Mouse (Mus musculus) right cerebral cortex, adult 2 months (tissue): Measurements from ENCODE around the gene Tomm40.

Experiments used
- DNase-seq, 2 experiments: peaks; one replicate each; pipeline ENCODE4 v3.0.0; 2021 to 2022; ENCODE audit warnings: low spot score in 2 of 2

The Tomm40 gene

DNA sequence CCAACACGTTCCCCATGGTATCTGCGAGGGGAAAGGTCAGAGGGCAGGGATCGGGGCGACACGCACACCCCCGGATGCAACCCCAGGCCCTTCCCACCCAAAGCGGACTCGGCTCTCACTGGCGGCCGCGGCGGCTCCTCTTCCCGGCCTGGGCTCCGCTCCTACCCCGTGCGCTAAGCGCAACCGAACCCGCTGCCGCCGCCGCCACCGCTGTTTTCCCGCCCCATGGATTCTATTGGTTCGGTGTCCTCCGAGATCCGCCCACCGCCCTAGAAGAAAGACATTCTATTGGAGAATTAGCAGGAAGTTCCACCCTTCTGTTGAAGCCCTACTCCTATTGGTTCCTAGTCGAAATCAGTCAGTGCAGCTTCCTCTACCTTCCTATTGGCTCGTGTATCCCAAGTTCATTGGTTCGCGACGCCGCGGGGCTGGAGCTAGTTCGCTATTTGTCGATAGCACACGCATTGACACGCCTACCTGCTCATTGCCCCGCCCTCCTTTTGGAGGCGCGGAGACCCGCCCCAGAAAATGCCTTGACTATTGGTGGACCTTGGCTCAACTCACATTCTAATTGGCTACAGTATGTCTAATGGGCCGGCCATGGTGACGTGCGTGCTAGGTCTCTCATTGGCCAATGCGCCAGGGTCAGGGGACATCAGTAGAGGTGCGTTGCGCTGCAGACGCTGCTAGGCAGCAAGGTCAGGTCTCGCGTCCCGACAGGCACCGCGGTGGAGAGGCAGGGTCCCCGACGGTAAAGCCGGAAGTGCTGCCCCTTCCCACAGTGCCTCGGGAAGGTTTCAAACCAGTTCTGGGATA is at the start of gene Tomm40:
Tomm40 (minus strand) TSS at position 200 of the 816 bp plus-strand sequence.
- DNase-seq = peak; percentile 99 to 100

GRCm38 (mm10) chr7:19764581-19764980 is 49.3 kb upstream of the Tomm40 start:
- no peak for DNase-seq

GRCm38 (mm10) chr7:19763829-19764477 is 48.7 kb upstream of the Tomm40 start:
- DNase-seq = no peak

DNA sequence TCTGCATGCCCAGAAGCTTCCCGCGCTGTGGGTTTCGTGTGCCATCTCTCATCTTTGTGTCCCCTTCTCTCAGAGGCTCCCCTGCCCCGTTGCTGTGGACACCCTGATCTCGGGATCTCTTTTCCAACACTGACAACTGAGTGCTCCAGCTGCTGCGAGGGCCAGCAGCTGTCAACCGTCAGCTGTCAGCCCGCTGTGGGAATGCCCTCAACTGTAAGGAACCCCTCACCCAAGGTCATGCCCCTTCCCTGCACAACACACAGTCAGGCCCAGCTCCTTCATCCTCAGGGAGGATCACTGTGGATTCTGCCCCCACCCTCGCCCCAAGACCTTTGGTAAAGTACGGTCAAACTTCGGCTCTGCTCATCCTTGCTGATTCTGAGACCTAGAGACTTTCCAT is 47.0 kb upstream of the Tomm40 start:
- DNase-seq = no peak

DNA sequence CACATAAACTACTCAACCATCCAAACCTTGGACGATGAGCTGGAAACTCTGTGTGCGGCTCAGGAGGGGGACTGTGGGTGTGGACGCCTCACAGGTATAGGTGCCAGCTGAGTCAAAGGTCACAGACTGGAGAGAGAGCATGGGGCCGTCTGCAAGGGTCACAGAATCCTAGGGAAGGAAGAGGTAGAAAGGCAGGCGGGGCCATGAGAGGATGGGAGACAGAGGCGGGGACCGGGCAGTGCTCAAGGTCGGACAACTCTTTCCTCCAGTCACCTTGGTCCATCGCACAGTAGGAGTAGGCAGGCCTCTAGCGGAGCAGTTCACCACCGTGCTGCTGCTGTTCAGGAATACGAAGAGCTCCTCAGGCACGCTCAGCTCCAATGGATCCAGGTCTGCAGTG is 44.8 kb upstream of the Tomm40 start:
- no peak for DNase-seq

DNA sequence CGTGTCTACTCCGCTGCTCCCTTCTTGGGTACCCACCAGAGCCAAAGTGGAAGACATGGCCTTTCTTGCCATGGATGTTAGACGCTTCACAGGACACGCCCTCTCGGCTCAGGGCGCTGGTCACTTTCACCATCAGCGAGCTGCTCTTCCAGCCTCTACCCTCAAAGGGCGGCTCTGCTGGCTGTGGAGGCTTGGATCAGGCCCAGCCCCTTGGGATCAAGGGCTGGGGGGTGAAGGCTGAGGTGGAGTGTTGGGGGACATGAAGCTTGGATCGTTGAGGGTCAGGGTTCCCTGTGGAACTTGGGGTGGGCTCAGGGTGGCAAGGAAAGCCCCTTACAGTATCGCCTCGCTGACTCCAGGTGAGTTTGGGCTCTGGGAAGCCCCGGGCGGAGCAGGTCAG is 43.4 kb upstream of the Tomm40 start:
- no peak for DNase-seq

GRCm38 (mm10) chr7:19755851-19756786 is 40.9 kb upstream of the Tomm40 start:
- no peak for DNase-seq

GRCm38 (mm10) chr7:19755008-19755407 is 39.8 kb upstream of the Tomm40 start:
- no peak for DNase-seq

DNA sequence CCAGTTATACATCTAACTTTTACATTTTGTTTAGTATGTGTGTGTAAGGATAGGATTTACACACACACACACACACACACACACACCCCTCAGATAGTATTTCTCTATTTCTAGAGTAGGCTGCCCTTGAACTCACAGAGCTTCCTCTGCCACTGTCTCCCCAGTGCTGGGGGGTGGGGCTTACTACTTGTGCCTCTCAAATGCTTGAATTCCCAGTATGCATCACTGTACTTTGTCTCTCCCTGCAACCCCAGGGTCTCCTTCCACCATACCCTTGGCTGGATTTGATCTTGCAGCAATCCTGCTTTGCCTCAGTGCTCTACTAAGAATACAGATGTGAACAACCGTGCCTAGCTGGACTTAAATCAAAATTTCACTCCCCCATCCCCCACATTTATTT is 38.8 kb upstream of the Tomm40 start:
- no peak for DNase-seq

DNA sequence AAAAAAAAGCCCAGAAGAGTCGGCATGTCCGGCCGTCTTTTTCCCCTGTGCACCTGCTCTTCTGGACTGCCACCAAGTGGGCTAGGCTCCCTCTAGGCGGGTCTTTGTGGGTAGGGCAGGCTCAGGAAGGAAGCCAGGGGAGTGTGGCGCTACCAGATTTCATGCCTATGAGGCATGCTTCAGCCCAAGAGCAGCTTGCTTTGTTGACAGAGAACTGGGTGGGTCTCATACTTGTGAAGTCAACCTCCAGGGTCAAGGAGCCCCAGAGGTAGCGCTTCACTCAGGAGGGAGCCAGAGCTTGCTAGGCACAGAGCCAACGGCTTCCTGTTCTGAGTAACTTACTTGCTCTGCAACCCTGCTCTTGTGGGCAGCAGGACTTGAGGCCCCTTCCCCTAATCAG is 38.3 kb upstream of the Tomm40 start:
- no peak for DNase-seq

DNA sequence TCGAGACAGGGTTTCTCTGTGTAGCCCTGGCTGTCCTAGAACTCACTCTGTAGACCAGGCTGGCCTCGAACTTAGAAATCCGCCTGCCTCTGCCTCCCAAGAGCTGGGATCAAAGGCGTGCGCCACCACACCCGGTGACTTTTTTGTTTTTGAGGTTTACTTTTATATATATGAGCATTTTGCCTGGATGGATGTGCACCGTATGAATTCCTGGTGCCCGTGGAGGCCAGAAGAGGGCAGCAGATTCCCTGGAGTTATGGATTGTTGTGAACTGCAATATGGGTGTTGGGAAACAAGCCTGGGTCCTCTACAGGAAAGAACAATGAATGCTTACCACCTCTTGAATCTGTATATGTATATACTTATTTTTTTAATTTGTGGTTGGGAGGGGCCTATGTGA is 37.4 kb upstream of the Tomm40 start:
- DNase-seq = no peak

GRCm38 (mm10) chr7:19751070-19751383 is 35.8 kb upstream of the Tomm40 start:
- DNase-seq = no peak

GRCm38 (mm10) chr7:19750217-19751069 is 35.2 kb upstream of the Tomm40 start, which contains the start of gene Nectin2:
Nectin2 (minus strand) TSS chr7:19750483.
- peak; percentile 76 to 83 for DNase-seq

DNA sequence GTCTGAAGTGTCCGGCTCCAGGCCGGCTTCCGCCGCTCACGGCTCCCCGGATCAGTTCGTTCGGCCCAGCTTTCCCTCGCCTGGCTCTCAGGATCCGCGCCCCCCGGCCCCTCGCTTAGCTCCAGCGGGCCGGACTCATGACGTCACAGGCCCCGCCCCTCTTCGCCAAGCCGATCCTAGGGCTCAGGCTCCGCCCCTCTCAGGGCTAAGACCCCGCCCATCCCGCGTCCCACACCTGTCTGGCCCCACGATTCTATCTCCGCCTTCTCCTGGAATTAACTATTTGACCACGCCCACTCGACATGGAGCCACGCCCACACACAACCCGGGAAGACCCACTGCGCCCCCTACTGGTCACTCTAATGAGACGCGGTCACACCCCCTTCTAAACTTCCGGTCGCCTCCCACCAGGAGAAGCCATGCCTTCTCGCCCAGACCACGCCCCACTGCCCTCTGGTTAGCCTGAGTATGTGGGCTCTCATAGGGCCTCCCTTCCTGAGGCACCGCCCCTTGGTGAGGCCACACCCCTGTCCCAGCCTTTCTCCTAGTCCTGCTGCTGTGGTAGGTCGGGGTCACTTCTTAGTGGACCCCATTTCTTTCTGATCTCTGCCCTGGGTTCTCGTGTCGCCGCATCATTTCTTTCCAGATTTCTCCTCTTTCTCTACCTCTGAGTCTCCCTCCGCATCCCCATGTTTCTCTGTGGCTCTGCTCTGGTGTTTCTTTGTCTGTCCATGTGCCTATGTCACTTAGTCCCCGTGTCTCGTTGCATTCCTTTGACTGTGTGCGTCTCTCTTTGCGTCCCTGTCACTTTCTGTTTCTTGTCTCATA is 34.4 kb upstream of the Tomm40 start:
- peak; percentile 89 for DNase-seq

- no peak for DNase-seq
Measured at GRCm38 (mm10) chr7:19748219-19749195, 33.3 kb upstream of the Tomm40 start.

GRCm38 (mm10) chr7:19747420-19748218 is 32.4 kb upstream of the Tomm40 start:
- DNase-seq = no peak

- no peak for DNase-seq
Measured at GRCm38 (mm10) chr7:19746426-19747201, 31.4 kb upstream of the Tomm40 start.

DNA sequence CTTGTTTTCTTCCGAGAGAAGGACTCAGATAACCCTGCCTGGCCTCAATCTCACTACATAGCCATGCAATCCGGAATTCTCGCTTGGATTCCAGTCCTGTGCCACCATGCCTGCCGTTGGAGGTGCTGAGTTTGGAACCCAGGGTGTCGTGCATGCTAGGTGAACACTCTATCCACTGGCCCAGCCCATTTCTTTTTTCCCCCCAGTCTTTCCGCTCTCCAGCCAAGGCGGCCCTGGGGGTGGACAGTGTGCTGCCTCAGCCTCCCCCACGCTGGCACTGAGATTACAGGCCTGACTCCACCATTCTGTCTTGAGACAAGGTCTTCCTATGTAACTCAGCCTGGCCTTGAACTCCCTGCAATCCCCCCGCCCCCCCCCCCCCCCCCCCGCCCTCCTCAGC is 30.7 kb upstream of the Tomm40 start:
- DNase-seq = no peak
